Mouse (Mus musculus) spleen, postnatal 10 days (tissue): Measurements from ENCODE around the gene Apol11a.
A peak's percentile ranks its signal among the peaks of the same experiment; 100 is the strongest.
"Not testable (repeated sequence)": the region's sequence is repeated elsewhere in the genome, so short reads cannot be mapped to it uniquely, and the experiment has no call there.

Source experiments
- DNase-seq, 2 experiments: peaks; one replicate each; pipeline ENCODE4 v3.0.0; 2021 to 2022; ENCODE audit warnings: low spot score in 2 of 2

Gene Apol11a

DNA sequence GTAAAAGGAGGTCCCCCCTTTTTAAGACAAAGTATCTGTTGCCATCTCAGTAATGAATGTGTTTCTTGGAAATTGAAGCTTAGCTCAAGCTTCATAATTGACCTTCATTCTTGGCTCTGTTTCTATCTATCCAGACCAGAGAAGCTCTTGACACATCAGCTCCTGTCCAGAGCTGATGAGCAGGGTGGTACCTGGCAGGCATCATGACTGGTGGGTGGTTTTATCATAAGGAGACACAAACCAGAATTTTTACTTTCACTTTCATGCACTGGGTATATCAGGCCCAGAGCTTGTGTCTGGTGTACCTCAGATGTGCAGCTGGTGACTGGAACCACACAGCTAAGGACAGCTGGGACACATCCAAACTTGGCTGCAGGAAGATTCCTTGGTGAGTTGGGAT lies at the start of gene Apol11a:
Gene Apol11a (plus strand): TSS at position 306 of the 400 bp plus-strand sequence.
- not testable (repeated sequence) for DNase-seq

DNA sequence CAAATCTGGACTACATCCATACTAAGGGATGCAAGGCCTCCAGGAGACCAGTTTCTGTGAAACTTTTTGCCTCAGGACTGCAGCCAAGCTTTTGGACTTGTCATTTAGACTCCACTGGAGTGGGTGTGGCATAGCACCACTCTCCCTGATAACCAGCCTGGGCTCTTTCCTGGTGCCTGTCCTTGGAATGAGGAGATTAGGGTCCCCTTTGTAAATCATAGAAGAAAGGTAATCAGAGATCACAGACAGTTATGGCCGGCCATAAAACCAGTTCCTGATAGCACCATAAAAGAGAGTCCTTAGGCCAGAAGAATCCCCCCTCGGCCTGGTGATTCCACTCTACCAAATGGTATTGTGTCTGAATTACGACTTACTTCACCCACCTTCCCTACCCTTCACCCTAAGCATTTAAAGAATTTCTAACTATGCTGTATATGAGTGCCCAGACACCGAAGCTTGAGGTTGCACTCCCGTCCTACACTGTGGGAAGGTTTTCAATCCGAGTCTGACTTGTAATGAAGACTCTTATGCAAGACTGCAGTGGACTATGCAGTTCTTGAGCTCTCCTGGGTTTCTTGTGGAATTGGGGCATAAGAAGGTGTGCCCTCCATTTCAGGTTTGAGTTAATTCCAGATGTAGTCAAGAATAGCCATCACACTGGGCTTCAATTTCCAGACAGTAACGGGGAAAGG lies 33.2 kb upstream of the Apol11a start:
- DNase-seq, result not testable (repeated sequence)

DNA sequence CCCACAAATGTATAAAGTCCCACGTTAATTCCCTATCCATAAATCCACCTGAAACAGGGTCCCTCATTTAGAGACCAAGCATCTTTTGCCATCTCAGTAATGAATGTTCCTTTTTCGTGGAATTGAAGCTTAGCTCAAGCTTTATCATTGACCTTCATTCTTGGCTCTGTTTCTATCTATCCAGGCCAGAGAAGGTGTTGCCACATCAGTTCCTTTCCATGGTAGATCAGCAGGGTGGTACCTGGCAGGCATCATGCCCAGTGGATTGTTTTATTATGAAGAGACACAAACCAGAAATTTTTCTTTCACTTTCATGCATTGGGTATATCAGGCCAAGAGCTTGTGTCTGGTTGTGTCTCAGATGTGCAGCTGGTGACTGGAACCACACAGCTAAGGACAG lies 31.4 kb upstream of the Apol11a start, which contains the start of gene Apol10a:
Gene Apol10a (plus strand): TSS at position 355 of the 400 bp plus-strand sequence.
- not testable (repeated sequence) for DNase-seq

DNA sequence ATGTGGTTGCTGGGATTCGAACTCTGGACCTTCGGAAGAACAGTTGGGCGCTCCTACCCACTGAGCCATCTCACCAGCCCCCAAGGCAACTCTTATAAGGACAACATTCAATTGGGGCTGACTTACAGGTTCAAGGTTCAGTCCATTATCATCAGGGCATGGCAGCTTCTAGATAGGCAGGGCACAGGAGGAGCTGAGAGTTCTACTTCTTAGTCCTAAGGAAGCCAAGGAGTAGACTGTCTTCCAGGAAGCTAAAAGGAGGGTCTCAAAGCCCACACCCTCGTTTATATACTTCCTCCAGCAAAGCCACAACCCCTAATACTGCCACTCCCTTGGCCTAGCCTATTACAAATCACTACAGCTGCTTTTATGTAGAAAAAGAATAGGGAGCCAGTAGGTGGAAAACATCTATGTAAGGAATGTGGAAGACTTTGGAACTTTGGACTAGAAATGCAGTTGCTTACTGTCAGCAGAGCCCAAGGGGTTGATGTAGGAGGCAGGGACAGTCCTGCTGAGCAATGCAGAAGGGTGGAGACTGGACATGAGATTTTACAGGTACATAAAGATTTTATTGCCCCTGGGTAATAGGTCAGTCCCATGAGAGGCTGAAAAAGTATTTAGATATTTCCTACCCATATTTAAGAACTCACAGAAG lies 25.8 kb upstream of the Apol11a start:
- no peak for DNase-seq

DNA sequence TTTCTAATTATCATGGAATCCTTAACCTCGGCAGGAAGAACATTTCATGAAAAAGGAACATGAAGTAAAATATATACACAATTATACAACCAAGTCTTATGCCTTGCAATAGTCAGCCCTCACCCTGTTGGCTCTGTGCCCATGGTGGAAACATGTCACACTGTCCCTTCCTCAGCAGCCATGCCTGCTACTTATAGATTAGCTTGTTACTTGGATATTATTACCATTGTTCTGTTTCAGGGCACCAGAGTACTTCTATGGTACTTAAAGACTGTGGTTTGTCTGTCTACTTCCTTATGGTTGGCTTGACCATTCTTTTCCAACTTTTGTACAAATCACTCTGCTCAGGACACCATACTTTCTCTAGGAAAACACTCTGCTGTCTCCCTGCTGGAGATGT lies 14.9 kb upstream of the Apol11a start:
- not testable (repeated sequence) for DNase-seq

DNA sequence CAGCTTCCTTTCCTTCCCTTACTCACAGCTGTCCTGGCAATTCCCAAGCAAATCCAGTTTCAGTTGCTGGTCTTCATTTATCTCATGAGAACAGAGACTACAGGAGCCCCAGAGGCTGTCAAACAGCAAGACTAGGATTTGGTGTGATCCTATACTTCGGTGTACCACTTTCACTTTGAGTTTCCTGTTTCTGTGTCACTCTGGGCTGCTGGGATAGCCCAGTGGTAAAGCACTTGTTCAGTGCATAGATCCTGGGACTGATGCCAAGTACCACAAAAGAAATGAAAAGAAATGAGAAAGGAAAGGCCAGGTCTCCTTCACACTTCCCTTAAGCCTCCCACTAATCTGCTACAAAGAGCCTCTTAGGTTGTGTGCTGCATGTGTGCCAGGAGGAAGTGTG lies 13.4 kb upstream of the Apol11a start:
- DNase-seq, result not testable (repeated sequence)

DNA sequence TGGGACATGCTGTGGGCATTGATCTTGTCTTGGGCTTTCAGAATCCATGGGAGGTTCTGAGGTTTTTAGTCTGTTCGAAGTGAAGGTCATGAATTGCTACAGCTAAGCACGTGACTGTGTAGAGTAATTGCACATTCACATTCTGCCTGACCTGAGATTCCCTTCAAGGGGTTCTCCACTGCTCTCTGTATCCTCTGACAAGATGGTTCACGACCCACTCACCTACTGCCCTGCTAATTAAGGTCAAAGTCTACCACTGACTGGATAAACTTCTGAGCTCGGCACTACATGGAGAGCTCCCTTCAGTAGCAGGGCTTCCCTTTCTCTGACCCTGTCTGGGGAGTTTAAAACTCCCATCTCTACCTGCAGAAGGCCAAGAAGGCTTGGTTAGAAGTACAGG lies 12.5 kb downstream of the Apol11a start:
- not testable (repeated sequence) for DNase-seq

DNA sequence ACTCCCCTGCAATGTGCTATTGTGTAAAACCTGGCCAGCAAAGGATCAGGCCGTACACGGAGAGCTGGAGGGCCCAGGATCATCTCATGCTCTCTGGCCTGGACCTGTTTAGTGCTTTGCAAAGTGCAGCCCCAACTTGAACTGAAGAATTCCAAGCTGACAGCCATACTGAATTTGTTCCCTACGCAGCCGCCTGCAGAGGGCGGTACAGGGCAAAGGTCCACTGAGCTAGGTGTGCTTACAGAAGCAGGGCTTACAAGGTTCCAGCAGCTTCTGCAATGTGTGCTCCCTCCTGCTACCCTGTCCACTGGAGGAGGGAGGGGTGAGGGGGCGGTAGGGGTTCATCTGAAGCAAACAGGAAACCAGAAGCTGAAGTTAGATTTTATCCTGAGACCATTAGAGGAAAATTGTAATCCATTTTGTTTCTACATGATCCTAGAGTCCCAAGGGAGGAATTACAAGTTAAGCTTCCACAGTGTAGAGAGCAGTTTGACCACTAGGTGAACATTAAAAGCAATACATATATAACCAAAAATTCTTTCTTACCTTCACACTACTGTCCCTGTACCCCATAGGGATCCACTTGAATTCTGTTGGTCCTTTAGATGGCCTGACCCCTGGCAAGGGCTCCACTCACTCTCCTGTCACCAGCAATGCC lies 15.2 kb downstream of the Apol11a start:
- peak in 1 of 2 experiments; percentile 60 for DNase-seq

DNA sequence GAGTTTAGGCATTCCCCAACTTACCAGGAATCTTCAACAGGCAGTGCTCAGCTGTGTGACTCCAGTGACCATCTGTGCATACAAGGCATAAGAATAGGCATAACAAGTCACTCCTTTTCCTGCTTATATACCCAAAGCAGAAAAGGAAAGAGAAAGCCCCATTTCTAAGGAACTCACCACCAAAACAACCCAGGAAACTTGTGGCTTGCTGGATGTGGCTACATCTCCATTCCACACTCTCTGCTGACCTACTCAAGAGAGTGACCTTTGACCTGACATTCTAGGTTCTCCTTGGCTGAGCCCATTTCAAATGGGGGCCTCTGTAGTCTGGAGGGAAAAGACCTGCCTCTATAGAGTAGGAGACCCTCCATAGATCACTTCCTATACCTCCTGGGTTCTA lies 25.1 kb downstream of the Apol11a start, which contains the start of gene Apol7c:
Gene Apol7c (minus strand): TSS at position 101 of the 400 bp plus-strand sequence.
- DNase-seq, result no peak

DNA sequence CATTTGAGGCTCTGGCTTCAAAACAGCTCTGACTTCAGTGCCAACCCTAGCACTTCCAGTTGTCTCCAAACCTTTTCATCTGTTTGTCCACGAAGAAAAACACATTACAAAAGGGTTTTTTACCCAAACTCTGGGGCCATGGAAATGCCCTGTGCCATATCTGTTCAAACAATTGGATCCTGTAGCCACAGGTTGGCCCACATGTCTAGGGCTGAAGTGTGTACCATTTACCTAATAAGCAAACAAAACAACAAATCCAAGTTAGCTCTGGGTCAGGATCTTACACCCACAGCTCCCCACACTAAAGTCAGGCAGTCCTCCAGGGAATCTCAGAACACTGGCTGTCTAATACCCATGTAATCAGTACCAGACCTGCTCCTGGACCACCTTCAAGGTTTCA lies 31.1 kb downstream of the Apol11a start:
- DNase-seq, result not testable (repeated sequence)

DNA sequence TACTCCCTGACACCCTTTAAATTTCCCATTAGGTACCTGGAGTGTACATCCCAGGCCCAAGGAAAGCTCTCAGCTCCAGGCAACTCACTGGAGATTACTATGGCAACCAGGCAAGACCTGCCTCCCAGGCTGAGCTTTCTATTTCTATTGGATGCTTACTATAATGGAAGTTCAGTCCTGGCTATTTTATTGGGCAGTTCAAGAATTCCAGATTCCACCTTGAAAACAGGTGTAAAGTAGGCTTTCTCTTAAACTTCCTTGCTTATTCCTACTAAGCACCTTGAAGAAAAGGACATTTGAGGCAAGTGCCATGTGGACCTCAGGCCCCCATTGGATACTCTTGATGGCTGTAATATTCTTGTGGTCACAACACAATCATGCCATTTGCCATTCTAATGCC lies 53.7 kb downstream of the Apol11a start, which contains the start of gene 1700025B11Rik:
Gene 1700025B11Rik (minus strand): TSS at position 101 of the 400 bp plus-strand sequence.
- DNase-seq, result no peak

DNA sequence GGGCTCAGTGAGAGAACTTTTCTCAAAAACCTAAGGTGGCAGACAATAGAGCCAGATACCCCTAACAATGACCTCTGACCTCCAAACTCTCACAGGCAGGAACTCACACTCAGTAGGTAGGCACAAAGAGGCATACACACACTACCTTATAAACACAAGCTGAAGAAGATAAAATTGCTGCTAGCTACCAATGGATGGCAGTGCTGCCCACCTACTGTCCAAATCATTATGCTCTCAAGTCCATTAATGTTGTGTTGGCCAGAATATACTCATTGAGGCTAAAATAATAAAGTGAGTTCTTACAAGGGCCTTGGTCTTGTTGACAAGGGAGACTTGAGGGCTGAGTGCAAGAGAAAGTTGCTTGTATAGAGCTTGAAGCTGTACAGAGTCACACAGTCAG lies 55.1 kb downstream of the Apol11a start:
- DNase-seq, result no peak
